Mouse (Mus musculus) liver, adult 2 months (tissue): ENCODE measurements around the gene Mme. TPM values are rescaled to one million over a fixed set of nuclear protein-coding genes. Genes with fewer than 3 reads are reported as not detected.

Source experiments
- DNase-seq: peaks from one replicate; pipeline ENCODE4 v3.0.0-alpha.2; 2011; ENCODE audit warnings: low read depth, low spot score; ENCODE audit errors: extremely low read depth
- H3K27ac ChIP-seq: fragments of 200-500 bp; replicated peaks from 2 replicates; pipeline ENCODE4 v1.5.1; 2012; ENCODE audit warnings: low read depth, mild to moderate bottlenecking, control low read depth, inconsistent platforms, low read length; ENCODE audit not compliant: insufficient read depth
- H3K27me3 ChIP-seq: fragments of 200-500 bp; 2 replicates; pipeline ENCODE4 v1.6.1; 2012; ENCODE audit warnings: mild to moderate bottlenecking, moderate library complexity, low read length, inconsistent platforms; ENCODE audit not compliant: control insufficient read depth, insufficient read depth
- H3K36me3 ChIP-seq: fragments of 200-500 bp; 2 replicates; pipeline ENCODE4 v1.6.1; 2012; ENCODE audit warnings: low read length, inconsistent platforms; ENCODE audit not compliant: control insufficient read depth, insufficient read depth
- H3K4me1 ChIP-seq: fragments of 200-500 bp; 2 replicates; pipeline ENCODE4 v1.6.1; 2011; ENCODE audit warnings: low read length; ENCODE audit not compliant: control insufficient read depth, insufficient read depth
- H3K4me3 ChIP-seq: fragments of 200-500 bp; 2 replicates; pipeline ENCODE4 v1.5.1; 2011; ENCODE audit warnings: low read depth, mild to moderate bottlenecking, control low read depth, low read length, moderate library complexity; ENCODE audit not compliant: insufficient read depth
- H3K79me2 ChIP-seq: fragments of 200-500 bp; 2 replicates; pipeline ENCODE4 v1.6.1; 2012; ENCODE audit warnings: inconsistent platforms, mild to moderate bottlenecking, low read length, moderate library complexity; ENCODE audit not compliant: control insufficient read depth, insufficient read depth
- H3K9ac ChIP-seq: fragments of 200-500 bp; 2 replicates; pipeline ENCODE4 v1.6.1; 2012; ENCODE audit warnings: low read depth, mild to moderate bottlenecking, control low read depth, inconsistent platforms, low read length
- CTCF ChIP-seq: fragments of 200-500 bp; IDR thresholded peaks from 2 replicates; pipeline ENCODE4 v1.5.1; 2011; ENCODE audit warnings: low read depth, low read length, control low read depth
- POLR2A ChIP-seq: fragments of 200-500 bp; IDR thresholded peaks from 2 replicates; pipeline ENCODE4 v1.6.1; 2011; ENCODE audit warnings: low read length, control low read depth; ENCODE audit not compliant: insufficient read depth; ENCODE audit errors: extremely low read depth
- WGBS: fragments of 180-500 bp; shearing (Covaris S2); methylation state at CpG from one replicate; pipeline ENCODE4 v1.1.7; 2018; 5-methylcytosine and 5-hydroxymethylcytosine counted together
- polyA plus RNA-seq: library from polyadenylated mRNA; depleted of rRNA; stranded (reverse); fragments of >200 nt; gene quantifications from 2 replicates; pipeline ENCODE4 v1.2.3, GENCODE M21; 2012
- total RNA-seq: library from RNA; depleted of rRNA; stranded (reverse); fragments of >200 nt; gene quantifications from 2 replicates; pipeline ENCODE4 v1.2.3, GENCODE M21; 2014

The Mme gene
- total and polyA plus RNA-seq, 2 experiments = 3.4 to 29.5 TPM

GRCm38 (mm10) chr3:63398171-63398570 lies 156.8 kb downstream of the Mme start:
- 85% methylated on average over 4 of the region's 4 CpGs for WGBS
- TF ChIP-seq CTCF (no peak), POLR2A (no peak)
- H3K36me3 ChIP-seq = no peaks in the 10 kb centered on the region
- no peak overlapping the region for H3K9ac ChIP-seq
- H3K27ac ChIP-seq = no peak overlapping the region
- H3K79me2 ChIP-seq = no peaks in the 10 kb centered on the region
- H3K4me3 ChIP-seq = no peak overlapping the region
- no peaks in the 10 kb centered on the region for H3K27me3 ChIP-seq
- peaks cover 3% of the 10 kb centered on the region; the same call in 1 of the 2 replicates for H3K4me1 ChIP-seq
- DNase-seq = no peak

GRCm38 (mm10) chr3:63406438-63406837 lies 165.1 kb downstream of the Mme start:
- Histone ChIP-seq H3K4me1 (no peaks in the 10 kb centered on the region), H3K9ac (no peak overlapping the region), H3K27ac (no peak overlapping the region), H3K36me3 (no peaks in the 10 kb centered on the region), H3K27me3 (no peaks in the 10 kb centered on the region), H3K4me3 (no peak overlapping the region), H3K79me2 (no peaks in the 10 kb centered on the region)
- WGBS = 77% methylated on average over 3 of the region's 3 CpGs
- no peak for TF ChIP-seq CTCF
- no peak for TF ChIP-seq POLR2A
- peak; percentile 13 for DNase-seq

GRCm38 (mm10) chr3:63411006-63411405 lies 169.7 kb downstream of the Mme start:
- H3K4me3 ChIP-seq = no peak overlapping the region
- WGBS = 90% methylated on average over 4 of the region's 4 CpGs

GRCm38 (mm10) chr3:63412220-63412937 lies 171.0 kb downstream of the Mme start:
- WGBS = 61% methylated on average over 6 of the region's 6 CpGs
- no peak for TF ChIP-seq CTCF
- no peak for TF ChIP-seq POLR2A

More at GRCm38 (mm10) chr3:63411006-63411405, 169.7 kb downstream of the Mme start:
- Histone ChIP-seq H3K27ac (no peak overlapping the region), H3K27me3 (no peaks in the 10 kb centered on the region), H3K9ac (no peak overlapping the region), H3K79me2 (no peaks in the 10 kb centered on the region), H3K4me1 (no peaks in the 10 kb centered on the region; the same call in 1 of the 2 replicates), H3K36me3 (no peaks in the 10 kb centered on the region)
- no peak for DNase-seq
- TF ChIP-seq CTCF (no peak), POLR2A (no peak)

GRCm38 (mm10) chr3:63413046-63413911 lies 171.9 kb downstream of the Mme start:
- Histone ChIP-seq H3K79me2 (no peaks in the 10 kb centered on the region), H3K27me3 (no peaks in the 10 kb centered on the region), H3K36me3 (no peaks in the 10 kb centered on the region), H3K27ac (no peak overlapping the region), H3K4me1 (peaks cover 2% of the 10 kb centered on the region; the same call in 1 of the 2 replicates), H3K4me3 (no peak overlapping the region), H3K9ac (no peak overlapping the region)
- 54% methylated on average over 6 of the region's 6 CpGs for WGBS
- peak; percentile 76 for DNase-seq
- TF ChIP-seq CTCF = no peak
- no peak for TF ChIP-seq POLR2A

More at GRCm38 (mm10) chr3:63412220-63412937, 171.0 kb downstream of the Mme start:
- Histone ChIP-seq H3K4me1 (peaks cover 2% of the 10 kb centered on the region; the same call in 1 of the 2 replicates), H3K9ac (no peak overlapping the region), H3K79me2 (no peaks in the 10 kb centered on the region), H3K4me3 (no peak overlapping the region), H3K27ac (no peak overlapping the region), H3K36me3 (no peaks in the 10 kb centered on the region), H3K27me3 (no peaks in the 10 kb centered on the region)
- peak; percentile 79 for DNase-seq

GRCm38 (mm10) chr3:63417284-63417683 lies 175.9 kb downstream of the Mme start:
- Histone ChIP-seq H3K4me3 (no peak overlapping the region), H3K9ac (no peak overlapping the region), H3K4me1 (peaks cover 2% of the 10 kb centered on the region; the same call in 1 of the 2 replicates), H3K79me2 (no peaks in the 10 kb centered on the region), H3K36me3 (no peaks in the 10 kb centered on the region), H3K27ac (no peak overlapping the region), H3K27me3 (no peaks in the 10 kb centered on the region)
- DNase-seq = peak; percentile 89
- 21% methylated on average over 1 of the region's 1 CpGs for WGBS
- TF ChIP-seq POLR2A = no peak
- no peak for TF ChIP-seq CTCF
